Mouse (Mus musculus) mature B cell (primary cell): ENCODE measurements around the gene Dph5.
"Not testable (repeated sequence)": the region's sequence is repeated elsewhere in the genome, so short reads cannot be mapped to it uniquely, and the experiment has no call there.

Experiments
- in situ Hi-C: fragments of 300-500 bp; cut with MboI; formaldehyde crosslinking; loops from 2 replicates; pipeline ENCODE4 v1.14.3; 2019

Dph5 gene

DNA sequence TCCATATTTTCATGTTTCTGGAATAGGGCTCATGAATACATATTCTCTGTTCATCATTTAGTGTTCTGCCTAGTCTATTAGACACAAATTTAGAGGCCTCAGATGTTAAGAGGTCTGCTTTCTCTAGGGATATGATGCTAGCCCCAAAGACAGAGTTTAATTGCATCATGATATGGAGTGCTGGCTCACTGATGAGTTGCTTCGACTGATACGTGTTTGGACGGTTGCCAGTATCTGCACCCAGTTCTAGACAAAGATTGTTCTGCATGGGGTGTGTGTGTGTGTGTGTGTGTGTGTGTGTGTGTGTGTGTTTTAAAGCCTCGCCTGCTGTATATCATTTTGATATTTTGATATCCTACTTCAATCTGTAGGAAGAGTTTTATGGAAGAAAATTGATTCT lies 4.7 kb downstream of the Dph5 start:
- in situ Hi-C loops: no loop called here

DNA sequence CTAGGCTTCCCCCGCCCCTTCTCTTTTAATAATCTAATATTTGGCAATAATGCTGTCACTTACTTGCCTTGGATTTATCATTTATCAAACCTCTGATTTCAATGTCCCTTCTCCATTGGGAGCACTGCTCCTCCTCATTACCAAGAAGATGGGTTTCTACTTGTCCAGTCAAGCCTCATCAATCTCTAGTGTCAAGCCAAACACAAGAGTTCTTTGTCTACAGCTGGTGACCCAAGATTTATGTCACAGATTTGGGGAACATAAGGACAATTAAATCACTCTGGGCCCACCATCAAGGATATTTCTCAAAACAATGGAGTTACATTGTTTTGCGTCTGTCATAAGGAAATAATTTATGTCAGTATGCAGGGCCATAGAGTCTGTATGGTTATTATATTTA lies 5.5 kb downstream of the Dph5 start:
- in situ Hi-C loops: no loop called here

DNA sequence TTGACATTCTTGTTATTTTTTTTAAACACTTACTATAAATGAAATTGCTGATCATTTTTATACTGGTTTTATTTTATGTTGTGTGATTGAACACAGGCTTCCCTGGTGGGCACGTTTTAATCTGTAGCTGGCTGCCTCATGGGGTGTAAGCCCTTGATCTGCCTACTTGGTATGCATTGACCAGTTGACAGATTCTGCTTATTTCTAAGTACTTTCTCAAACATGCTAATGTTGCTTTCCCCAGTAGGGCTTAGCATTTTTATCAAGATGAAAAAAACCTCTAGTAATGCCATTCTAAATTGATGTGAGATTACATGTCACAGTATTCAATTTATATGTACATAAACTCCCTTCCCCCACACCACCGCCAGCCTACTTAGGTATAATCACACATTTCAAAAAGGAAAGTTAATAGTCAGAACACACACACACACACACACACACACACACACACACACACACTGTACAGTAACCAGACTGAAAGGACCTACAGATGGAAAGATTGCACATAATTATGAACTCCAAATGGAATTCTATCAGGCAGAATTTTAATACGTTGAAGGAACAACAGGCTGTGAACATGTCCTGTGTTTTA lies 10.8 kb downstream of the Dph5 start:
- in situ Hi-C loops: no loop called here

DNA sequence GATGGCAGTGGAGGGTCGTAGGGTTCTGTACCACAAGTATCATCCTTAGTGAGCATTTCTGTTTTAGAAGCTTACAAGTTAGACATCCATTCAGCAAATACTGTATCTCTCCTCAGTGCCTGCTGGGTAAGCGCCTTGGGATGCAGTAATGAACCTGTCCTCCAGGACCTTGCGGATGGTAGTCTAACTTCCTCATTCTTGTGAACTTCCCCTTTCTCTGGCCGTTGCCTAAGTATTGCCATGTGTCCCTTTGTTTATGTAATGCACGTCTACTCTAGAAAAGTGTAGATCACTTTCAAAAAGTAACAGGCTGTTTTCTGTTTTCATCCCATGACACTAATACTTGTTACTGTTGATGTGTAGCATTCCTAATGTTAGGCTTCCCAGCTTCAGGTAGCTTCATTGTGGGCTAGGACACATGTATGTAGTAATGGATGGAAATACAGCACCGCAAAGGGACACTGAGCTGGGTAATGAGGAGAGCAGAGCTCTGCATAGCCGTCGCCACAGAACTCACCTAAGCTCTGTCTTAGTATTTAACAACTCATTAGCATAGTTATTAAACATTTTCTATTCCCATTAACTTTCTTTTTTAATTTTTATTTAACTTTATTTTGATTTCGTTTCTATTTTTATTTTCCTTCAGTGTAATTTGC lies 14.8 kb downstream of the Dph5 start:
- in situ Hi-C loops: no loop called here

DNA sequence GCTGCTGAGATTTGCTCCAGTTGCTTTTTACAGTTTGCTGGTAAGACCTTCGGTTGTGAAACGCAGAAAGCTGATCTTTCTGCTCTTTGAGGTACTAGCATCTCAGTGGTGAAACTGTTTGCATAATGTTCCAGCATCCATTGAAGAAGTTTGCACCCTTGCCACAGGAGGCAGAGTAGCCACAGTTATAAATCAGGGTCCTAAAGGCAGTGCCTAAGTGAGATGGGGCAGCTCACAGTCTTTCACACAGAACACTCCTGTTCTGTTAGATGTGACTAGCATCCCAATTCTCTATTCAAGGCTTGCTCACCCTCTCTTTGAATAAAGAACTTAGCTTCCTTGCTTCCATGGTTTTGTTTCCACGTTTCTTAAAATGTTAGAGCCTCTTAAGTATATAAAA lies 17.4 kb downstream of the Dph5 start:
- in situ Hi-C loops: no loop called here

DNA sequence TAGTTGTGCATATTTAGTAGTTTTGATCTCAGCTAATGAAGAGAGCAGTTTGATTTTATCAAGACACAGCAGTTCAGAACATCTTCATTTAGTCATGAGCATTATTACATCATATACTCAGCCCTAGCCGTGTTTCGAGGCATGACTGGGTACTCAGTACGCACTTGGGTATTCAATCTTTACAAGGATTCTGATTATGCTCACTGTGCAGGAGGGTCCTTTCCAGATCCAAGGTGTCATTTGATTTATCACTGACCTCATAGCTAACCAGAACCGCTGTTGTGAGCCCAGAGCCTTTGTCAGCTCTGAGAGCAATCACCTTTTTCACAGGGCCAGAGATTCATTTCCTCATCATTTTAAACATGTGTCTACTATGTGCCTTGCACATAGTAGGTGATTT lies 17.9 kb downstream of the Dph5 start:
- in situ Hi-C loops: no loop called here

DNA sequence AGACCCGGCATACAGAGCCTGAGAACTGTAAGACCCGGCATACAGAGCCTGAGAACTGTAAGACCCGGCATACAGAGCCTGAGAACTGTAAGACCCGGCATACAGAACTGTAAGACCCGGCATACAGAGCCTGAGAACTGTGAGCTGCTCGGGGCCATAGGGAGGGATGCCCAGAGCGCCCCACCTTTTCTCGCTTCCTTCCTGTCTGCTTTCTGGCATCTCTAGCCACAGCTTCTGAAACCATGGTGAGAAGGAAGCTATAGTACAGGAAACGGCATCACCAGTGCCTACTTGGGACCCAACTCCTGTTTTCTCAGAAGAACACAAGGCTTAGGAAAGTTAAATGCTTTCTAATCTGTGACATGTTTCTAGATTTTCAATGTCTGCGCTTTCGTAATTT lies 19.8 kb downstream of the Dph5 start:
- in situ Hi-C loops: not testable (repeated sequence)

DNA sequence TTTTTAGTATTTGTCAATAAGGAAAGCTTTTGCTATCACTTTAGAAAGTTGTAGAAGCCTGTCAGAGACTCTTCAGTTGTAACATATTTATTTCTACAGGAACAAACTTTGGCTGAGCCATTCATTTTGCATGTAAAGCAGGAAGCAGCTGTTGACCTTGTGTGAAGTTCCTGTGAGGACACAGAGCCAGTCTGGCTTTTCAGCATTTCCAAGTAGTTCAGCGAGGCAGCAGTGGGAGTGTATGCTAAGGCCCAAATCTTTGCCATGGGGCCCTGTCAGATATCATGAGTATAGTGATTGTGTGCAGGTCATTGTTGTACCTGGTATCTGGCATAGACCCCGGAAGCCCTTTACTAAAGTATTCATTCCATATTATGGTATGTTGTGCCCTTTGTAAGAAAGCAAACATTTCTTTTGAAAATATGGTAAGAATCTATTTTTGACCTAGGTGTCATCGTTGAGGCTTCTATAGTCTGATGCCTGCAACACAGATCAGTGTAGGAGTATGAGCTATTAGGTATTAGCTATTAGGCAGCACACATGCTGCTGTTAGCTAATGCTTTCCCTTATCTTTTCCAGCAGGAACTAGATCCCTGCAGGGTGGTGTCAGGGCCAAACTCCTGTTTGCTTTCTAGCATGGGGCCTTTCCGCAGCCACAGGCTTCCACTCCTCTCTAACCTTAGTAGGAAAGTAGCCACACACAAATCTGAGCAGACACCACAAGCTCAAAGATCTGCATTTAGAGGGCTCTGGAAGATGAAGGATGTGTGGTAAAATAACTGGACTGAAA lies 37.0 kb downstream of the Dph5 start:
- in situ Hi-C loops: no loop called here

DNA sequence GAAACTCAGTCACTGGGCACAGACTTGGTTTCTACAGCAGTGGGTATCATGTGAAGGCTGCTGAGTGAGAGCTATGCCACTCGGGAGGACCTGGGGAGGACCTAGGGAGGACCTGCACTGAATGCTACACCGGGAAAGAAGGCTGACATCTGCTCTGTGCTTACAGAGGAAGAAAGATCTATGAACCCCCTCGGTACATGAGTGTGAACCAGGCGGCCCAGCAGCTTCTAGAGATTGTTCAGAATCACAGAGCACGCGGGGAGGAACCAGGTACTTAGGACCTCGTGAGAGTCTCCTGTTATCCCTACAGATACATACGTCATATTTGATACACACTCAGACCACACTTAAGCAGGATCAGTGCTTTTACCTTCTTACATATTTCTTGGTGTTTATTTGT lies 38.9 kb downstream of the Dph5 start:
- in situ Hi-C loops: no loop called here

DNA sequence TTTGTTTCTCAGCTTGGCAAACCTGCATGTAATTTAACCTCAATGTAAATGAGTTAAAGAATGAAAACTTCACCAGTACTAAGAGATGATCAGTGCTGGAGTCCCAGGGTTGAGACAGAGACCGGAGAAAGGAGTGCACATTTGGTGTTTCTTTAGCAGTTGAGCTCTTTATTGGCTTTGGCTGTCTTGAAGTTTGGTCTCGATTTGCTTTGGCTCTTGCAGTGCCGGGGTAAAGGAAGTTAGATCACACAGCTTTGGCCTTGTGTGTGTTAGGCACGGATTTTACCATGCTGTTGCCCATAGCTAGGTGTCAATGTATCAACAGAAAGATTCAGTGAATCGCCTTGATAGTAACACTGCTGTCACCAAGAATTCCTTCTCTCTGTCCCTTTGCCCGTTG lies 44.1 kb downstream of the Dph5 start:
- in situ Hi-C loops: no loop called here

DNA sequence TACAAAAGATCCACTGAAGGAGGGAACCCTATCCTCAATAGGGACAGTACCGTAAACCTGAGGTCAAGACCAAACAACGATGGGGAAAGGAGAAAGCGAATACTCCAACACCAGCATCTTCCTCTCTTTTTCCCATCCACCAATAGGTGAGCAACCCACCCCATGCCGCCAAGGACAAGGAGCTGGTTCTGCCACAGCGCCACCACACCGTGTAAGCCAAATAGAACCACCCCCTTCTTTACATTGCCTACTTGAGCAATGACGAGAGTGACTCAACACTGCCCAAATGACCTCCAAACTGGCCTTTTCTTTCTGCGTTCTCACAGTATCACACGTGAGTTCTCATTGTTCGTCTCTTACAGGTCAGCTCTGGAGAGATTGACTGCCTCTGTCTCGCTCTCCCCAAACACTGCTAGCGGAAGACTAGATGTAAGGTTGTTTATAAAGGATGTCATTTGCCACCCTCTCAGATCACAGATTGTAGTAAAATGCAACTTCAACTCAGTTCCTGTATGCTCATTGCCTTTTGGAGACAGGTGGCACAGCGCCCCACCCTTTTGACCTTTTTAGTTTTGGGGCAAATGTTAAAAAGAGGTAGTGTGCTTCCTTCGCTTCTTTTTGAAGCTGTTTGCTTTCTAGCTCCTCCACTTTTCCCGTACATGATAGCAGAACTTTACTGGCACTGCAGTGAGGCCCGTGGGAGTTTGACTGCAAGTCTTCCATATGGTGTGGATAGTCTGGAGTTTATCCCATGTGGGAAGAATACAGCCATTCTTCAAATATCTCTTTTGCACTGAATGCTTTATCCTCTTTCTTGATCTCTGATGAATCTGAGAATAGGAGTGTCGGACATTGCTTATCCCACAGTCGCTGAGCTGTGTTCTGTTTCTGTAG lies 45.9 kb downstream of the Dph5 start:
- in situ Hi-C loops: no loop called here

DNA sequence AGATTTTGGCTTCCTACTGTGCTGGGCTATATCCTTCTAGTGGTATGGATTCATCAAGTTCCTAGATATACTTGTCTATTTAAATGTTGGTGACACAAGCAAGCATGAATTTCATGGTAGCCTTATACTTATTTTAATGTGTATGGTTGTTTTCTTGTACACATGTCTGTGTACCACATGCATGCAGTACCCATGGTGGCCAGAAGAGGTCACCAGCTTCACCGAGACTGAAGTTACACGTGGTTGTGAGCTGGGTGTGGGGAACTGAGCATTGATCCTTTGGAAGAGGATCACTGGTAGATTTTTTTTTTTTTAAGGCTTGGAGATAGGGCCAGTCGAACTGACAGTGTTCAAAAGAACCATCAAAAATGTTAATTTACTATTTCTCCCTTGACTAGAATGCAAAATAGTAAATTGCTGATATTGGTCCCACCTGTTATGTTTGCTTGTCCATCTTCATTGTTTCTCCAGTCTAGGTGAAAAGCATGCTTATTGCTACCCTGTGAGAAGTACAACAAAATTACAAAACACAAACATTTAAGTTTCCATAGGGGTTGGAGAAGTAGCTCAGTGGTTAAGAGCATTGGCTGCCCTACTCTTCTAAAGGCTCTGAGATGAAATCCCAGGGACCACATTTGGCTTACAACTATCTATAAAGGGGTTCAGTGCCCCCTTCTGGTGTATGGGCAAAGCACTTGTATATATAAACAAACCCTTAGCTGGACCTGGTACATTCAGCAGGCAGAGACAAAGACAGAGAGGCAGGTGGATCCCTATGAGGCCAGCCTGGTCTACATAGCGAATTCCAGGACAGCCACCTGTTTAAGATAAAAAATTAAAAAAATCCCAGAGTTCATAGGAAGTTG lies 49.3 kb downstream of the Dph5 start:
- in situ Hi-C loops: no loop called here

DNA sequence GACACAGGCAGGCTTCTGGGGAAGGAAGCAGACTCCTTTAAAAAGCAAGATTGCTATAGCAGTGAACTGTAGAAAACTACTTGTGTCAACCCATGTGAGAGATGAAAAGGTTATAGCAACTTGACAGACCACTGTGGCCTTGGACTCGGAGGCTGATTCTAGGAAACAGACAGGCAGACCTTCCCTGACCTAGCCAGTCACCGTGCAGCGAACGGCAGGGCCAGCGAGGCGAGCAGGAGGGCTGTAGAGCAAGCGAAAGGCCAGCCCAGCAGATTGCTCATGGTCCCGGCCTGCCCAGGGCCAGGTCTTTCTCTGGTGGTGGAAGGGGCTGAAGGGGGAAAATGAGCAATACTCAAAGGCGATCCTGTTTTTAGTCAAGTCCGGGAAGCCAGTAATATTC lies 50.2 kb downstream of the Dph5 start:
- in situ Hi-C loops: no loop called here

DNA sequence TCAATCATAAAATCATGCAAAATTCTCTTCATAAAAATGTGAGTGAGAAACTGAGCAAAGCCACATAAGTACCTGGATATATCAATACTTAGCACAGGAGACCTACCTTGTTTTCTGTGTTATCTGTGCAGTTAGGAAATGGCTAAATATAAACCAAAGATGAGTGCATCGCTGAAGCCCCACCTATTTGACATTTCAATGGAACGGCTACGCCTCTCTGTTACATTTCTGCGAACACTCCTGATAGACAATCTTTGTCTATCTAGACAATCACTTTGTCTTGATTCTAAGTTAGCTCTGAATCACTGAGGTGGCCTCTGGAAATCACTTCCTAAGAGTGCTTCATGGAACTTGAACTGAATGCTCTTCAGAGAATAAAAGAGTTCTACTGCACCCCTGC lies 52.9 kb downstream of the Dph5 start:
- in situ Hi-C loops: no loop called here

DNA sequence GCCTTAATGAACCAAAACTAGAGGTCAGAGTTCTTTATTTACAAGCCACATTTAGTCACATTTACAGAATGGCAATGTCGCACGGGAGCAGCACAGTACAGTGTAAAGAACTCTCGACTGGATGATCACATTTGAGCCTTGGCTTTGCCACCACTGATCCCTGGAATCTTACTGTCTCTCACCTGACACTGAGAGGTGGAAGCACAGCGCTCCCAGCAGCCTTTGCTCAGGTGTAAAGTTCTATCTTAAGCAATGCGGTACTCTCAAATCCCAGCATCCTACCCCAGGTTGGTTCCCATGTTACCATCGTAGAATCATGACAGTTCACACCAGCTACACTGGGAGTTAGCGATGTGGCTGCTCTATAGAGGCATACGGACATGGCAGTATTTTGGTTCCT lies 53.8 kb downstream of the Dph5 start:
- in situ Hi-C loops: no loop called here

DNA sequence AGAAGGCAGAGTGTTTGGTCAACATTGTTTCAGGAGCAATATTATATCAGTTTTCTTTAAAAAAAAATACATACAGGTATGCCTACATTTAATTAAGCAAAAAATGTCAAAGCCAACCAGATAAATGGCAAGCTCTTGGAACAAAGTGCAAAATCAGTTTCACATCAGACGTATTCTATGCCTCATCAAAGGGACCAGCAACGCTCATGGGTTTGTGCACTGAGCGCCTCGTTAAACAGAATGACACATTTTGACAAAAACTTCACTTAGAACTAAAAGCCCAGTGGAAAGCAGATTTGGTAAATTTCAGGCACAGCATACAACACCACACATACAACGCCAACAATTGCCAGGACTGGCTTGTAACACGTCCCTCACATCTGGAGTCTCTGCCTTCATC lies 56.7 kb downstream of the Dph5 start:
- in situ Hi-C loops: no loop called here

DNA sequence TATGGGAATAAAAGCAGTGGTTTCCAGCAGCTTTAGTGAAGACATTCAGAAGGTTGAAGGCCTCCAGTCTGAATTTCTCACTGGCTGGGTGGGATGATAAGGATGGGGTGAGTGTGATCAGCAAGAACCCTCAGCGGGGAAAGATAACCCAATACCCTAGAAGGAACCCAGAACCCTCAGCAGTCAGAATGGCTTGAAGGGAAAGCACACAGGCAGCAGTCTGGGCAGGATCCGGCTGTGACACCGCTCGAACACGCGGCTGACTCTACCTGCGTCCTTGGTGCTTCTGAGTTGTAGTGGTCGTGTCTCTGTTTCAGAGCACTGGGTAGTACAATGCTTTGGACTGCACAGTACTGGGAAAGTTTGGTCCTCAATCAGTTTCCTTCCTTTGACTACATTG lies 58.6 kb downstream of the Dph5 start:
- in situ Hi-C loops: no loop called here

DNA sequence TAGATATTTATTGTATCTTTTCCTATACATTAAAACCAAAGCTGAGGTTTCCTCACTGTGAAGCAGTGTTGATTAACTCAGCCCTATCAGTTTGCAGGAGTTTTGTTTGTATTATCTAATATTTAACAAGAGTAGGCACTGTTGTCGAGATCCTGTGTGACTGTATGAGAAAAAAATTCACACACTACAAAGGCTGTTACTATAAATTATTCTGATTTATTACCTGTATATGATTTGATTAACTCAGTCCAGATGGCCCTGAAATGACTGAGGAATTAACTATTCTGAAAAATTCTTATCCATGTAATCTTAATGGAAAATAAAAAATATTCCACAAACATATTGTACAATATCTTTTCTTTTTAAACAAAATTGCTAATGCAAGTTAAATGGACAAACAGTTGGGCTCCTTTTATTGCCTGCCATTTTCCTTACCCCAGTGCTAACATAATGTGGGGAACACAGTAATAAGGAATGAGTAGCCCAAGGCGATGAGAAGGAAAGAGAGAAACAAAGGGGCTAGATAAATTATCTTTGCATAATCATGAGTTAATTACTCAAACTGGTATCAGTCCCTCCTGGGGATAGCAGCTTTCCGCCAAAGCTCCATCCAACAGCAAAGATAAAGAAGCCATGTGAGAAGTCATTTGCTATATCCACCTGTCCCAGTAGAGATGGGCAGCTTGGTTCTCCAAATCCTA lies 61.7 kb downstream of the Dph5 start:
- in situ Hi-C loops: no loop called here

DNA sequence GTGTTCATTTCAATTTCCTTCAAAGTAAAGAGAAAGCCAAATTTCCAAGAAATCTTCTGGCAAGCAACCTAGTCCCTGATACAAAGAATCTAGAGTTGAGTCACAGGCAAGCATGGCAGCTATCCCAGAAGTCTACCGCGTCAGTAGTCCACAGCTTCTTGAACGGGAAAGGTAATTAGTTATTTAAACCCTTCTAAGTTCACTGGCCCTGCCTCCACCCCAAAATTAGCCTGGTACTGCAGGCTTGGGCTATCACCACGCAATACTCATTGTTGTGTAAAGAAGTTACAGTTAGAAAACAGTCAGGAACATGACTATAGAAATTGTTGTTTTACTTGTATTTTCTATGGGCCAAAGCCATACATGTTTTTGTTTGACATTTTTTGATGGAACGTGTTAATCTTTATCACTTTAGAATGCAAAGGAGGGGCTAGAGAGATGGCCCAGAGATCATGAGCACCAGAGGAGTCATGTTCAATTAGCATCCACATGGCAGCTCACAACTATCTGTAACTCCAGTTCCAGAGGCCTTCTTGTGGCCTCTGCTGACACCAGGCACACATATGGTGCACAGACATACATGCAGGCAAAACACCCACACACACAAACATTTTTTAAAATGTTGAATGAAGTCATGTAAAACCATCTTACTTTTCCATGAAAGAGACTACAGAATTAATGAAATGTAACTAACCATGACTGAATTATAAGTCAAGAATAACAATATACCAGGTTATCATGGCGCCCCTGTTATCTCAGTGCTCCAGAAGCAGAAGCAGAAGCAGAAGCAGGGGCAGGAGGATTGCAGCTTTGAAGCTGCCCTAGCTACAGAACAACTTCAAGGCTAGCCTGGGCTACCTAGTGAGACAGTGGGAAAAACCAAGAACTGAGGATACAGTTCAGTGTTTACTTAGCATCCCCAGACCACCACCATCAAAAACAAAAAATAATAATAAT lies 62.6 kb downstream of the Dph5 start:
- in situ Hi-C loops: no loop called here

DNA sequence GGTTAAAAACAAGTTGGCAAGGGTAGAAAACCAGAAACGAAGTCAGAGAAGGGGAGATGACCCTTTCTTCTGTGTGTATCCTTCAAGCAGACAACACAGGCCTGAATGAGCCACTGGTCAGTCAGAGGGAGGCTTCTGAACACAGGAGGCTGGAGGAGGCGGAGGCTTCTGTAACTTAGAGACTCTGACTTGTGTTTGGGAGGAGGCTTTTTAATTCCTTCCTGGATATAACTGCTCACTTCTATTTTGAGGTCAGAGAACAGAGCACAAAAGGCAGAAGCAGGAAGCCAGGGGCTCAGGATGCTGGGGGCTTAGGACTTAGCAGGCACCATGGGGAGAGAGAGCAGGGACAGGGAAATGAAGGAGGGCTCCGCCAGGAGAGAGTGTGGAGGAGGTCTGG lies 63.6 kb downstream of the Dph5 start:
- in situ Hi-C loops: no loop called here
